Mouse (Mus musculus): ENCODE measurements around the gene Tenm2. TPM values are rescaled to one million over a fixed set of nuclear protein-coding genes. Genes with fewer than 3 reads are reported as not detected.

Gene Tenm2
- polyA plus RNA-seq, 1 experiment from 2014 or later: 1.5 TPM

GRCm38 (mm10) chr11:36452436-36452835 is 783.3 kb downstream of the Tenm2 start:
- no peak overlapping the region for H3K4me3 ChIP-seq (ENCODE audit: low read depth, low read length)
- no peaks in the 10 kb centered on the region for H3K36me3 ChIP-seq (replicated peaks; ENCODE audit: control insufficient read depth, insufficient read depth, low read depth, low read length)
- H3K27ac ChIP-seq (replicated peaks; ENCODE audit: low read depth, low read length): no peak overlapping the region
- no peaks in the 10 kb centered on the region for H3K27me3 ChIP-seq (ENCODE audit: control insufficient read depth, insufficient read depth, low read length)
- no peak for ATAC-seq (replicated peaks; ENCODE audit: insufficient number of reproducible peaks, low FRiP score, low TSS enrichment, low read depth)
- H3K4me2 ChIP-seq (ENCODE audit: low read depth, low read length): no peak overlapping the region
- no peak for DNase-seq (ENCODE audit: low spot score)
- no peaks in the 10 kb centered on the region for H3K4me1 ChIP-seq (ENCODE audit: control insufficient read depth, insufficient read depth, low read length)
- WGBS: 69% methylated on average over 9 of the region's 9 CpGs
- no peak overlapping the region for H3K9ac ChIP-seq (replicated peaks; ENCODE audit: low read length)
- no peaks in the 10 kb centered on the region for H3K9me3 ChIP-seq (replicated peaks; ENCODE audit: control insufficient read depth, low read length)

- Histone ChIP-seq H3K4me2 (ENCODE audit: low read depth, low read length) (no peak overlapping the region), H3K27ac (replicated peaks; ENCODE audit: low read depth, low read length) (no peak overlapping the region), H3K4me1 (ENCODE audit: control insufficient read depth, insufficient read depth, low read length) (no peaks in the 10 kb centered on the region), H3K9me3 (replicated peaks; ENCODE audit: control insufficient read depth, low read length) (no peaks in the 10 kb centered on the region), H3K36me3 (replicated peaks; ENCODE audit: control insufficient read depth, insufficient read depth, low read depth, low read length) (no peaks in the 10 kb centered on the region), H3K4me3 (ENCODE audit: low read depth, low read length) (no peak overlapping the region), H3K9ac (replicated peaks; ENCODE audit: low read length) (no peak overlapping the region), H3K27me3 (ENCODE audit: control insufficient read depth, insufficient read depth, low read length) (no peaks in the 10 kb centered on the region)
- DNase-seq (ENCODE audit: low spot score) (no peak), ATAC-seq (replicated peaks; ENCODE audit: insufficient number of reproducible peaks, low FRiP score, low TSS enrichment, low read depth) (no peak)
- WGBS: 91% methylated on average over 2 of the region's 2 CpGs
These were observed 789.4 kb downstream of the Tenm2 start for GRCm38 (mm10) chr11:36446351-36446750.

GRCm38 (mm10) chr11:36443821-36444220 is 791.9 kb downstream of the Tenm2 start:
- Histone ChIP-seq H3K9me3 (replicated peaks; ENCODE audit: control insufficient read depth, low read length) (no peaks in the 10 kb centered on the region), H3K9ac (replicated peaks; ENCODE audit: low read length) (no peak overlapping the region), H3K4me2 (ENCODE audit: low read depth, low read length) (no peak overlapping the region), H3K4me1 (ENCODE audit: control insufficient read depth, insufficient read depth, low read length) (no peaks in the 10 kb centered on the region), H3K4me3 (ENCODE audit: low read depth, low read length) (no peak overlapping the region), H3K27ac (replicated peaks; ENCODE audit: low read depth, low read length) (no peak overlapping the region), H3K36me3 (replicated peaks; ENCODE audit: control insufficient read depth, insufficient read depth, low read depth, low read length) (no peaks in the 10 kb centered on the region), H3K27me3 (ENCODE audit: control insufficient read depth, insufficient read depth, low read length) (no peaks in the 10 kb centered on the region)
- ATAC-seq (replicated peaks; ENCODE audit: insufficient number of reproducible peaks, low FRiP score, low TSS enrichment, low read depth) (no peak), DNase-seq (ENCODE audit: low spot score) (no peak)
- WGBS: 91% methylated on average over 7 of the region's 7 CpGs

- Histone ChIP-seq H3K27me3 (ENCODE audit: control insufficient read depth, insufficient read depth, low read length) (no peaks in the 10 kb centered on the region), H3K9me3 (replicated peaks; ENCODE audit: control insufficient read depth, low read length) (no peaks in the 10 kb centered on the region), H3K4me1 (ENCODE audit: control insufficient read depth, insufficient read depth, low read length) (no peaks in the 10 kb centered on the region), H3K9ac (replicated peaks; ENCODE audit: low read length) (no peak overlapping the region), H3K4me3 (ENCODE audit: low read depth, low read length) (no peak overlapping the region), H3K4me2 (ENCODE audit: low read depth, low read length) (no peak overlapping the region), H3K36me3 (replicated peaks; ENCODE audit: control insufficient read depth, insufficient read depth, low read depth, low read length) (no peaks in the 10 kb centered on the region), H3K27ac (replicated peaks; ENCODE audit: low read depth, low read length) (no peak overlapping the region)
- peak; percentile 38 for DNase-seq (ENCODE audit: low spot score)
- 10% methylated on average over 6 of the region's 6 CpGs for WGBS
- ATAC-seq (replicated peaks; ENCODE audit: insufficient number of reproducible peaks, low FRiP score, low TSS enrichment, low read depth): peak; percentile 44
These were observed 794.0 kb downstream of the Tenm2 start for GRCm38 (mm10) chr11:36441801-36442200.

DNA sequence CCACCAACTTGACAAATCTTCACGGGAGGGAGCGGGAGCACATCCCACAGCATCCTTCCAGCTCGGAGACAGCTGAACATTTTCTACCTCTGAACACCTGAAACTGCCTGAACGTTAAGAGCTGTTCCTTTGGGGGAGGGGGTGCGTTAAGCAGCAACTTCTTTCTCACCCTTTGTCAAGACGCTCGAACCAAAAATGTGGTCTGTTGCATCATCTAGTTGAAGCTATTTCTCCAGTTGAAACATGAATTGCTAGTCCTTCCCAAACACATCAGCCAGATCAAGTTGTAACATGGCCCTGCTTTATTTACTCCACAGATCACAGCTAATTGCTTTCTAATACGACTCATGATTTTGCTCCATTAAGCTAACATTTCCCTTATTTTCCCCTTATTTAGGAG is 799.5 kb downstream of the Tenm2 start:
- no peaks in the 10 kb centered on the region for H3K4me1 ChIP-seq (ENCODE audit: control insufficient read depth, insufficient read depth, low read length)
- H3K9ac ChIP-seq (replicated peaks; ENCODE audit: low read length): no peak overlapping the region
- H3K27ac ChIP-seq (replicated peaks; ENCODE audit: low read depth, low read length): no peak overlapping the region
- DNase-seq (ENCODE audit: low spot score): no peak
- H3K36me3 ChIP-seq (replicated peaks; ENCODE audit: control insufficient read depth, insufficient read depth, low read depth, low read length): no peaks in the 10 kb centered on the region
- H3K27me3 ChIP-seq (ENCODE audit: control insufficient read depth, insufficient read depth, low read length): no peaks in the 10 kb centered on the region
- H3K4me3 ChIP-seq (ENCODE audit: low read depth, low read length): no peak overlapping the region
- WGBS: 53% methylated on average over 8 of the region's 8 CpGs
- H3K4me2 ChIP-seq (ENCODE audit: low read depth, low read length): no peak overlapping the region
- no peaks in the 10 kb centered on the region for H3K9me3 ChIP-seq (replicated peaks; ENCODE audit: control insufficient read depth, low read length)
- no peak for ATAC-seq (replicated peaks; ENCODE audit: insufficient number of reproducible peaks, low FRiP score, low TSS enrichment, low read depth)

DNA sequence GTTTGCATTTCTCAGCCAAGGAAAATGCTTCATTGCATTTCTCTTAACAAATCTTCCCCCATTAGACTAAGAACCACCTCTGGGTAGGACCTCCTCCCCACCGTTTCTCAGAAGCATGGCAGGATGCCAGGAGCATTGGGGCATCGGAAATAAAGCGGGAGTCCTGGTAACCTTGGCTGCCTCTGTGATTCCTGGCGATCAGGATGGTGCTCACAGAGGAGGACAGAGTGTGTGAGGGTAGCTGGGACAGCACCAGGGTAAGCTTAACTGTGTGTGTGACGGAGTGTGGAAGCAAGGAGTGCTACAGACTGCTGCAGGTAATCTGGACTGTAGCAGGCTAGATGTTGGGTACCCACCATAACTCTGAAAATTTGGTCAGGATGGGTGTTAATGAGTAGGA is 806.8 kb downstream of the Tenm2 start:
- Histone ChIP-seq H3K27ac (replicated peaks; ENCODE audit: low read depth, low read length) (no peak overlapping the region), H3K4me2 (ENCODE audit: low read depth, low read length) (no peak overlapping the region), H3K27me3 (ENCODE audit: control insufficient read depth, insufficient read depth, low read length) (no peaks in the 10 kb centered on the region), H3K4me3 (ENCODE audit: low read depth, low read length) (no peak overlapping the region), H3K9me3 (replicated peaks; ENCODE audit: control insufficient read depth, low read length) (no peaks in the 10 kb centered on the region), H3K36me3 (replicated peaks; ENCODE audit: control insufficient read depth, insufficient read depth, low read depth, low read length) (no peaks in the 10 kb centered on the region), H3K9ac (replicated peaks; ENCODE audit: low read length) (no peak overlapping the region), H3K4me1 (ENCODE audit: control insufficient read depth, insufficient read depth, low read length) (no peaks in the 10 kb centered on the region)
- DNase-seq (ENCODE audit: low spot score) (no peak), ATAC-seq (replicated peaks; ENCODE audit: insufficient number of reproducible peaks, low FRiP score, low TSS enrichment, low read depth) (no peak)
- WGBS: 85% methylated on average over 5 of the region's 5 CpGs

DNA sequence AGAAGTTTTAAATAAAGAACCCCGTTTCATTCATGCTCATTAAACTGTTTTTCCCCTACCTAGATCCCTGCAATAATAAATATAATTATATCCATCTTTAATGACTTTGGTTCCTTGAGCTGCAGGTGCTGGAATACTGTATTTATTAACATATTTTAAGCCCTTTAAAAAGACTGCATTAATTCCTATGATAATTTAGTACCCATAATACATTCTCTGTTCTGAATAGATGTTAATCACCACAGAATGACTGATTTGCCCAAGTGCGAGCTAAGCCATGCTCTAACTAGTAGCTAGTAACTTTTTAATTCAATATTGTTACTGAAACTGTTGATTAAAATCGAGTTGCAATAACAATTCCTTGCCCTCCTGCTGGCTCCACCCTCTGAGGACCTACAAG is 810.8 kb downstream of the Tenm2 start:
- no peaks in the 10 kb centered on the region for H3K4me1 ChIP-seq (ENCODE audit: control insufficient read depth, insufficient read depth, low read length)
- no peak overlapping the region for H3K4me2 ChIP-seq (ENCODE audit: low read depth, low read length)
- WGBS: 73% methylated on average over 3 of the region's 3 CpGs
- no peak overlapping the region for H3K27ac ChIP-seq (replicated peaks; ENCODE audit: low read depth, low read length)
- no peak for DNase-seq (ENCODE audit: low spot score)
- H3K36me3 ChIP-seq (replicated peaks; ENCODE audit: control insufficient read depth, insufficient read depth, low read depth, low read length): no peaks in the 10 kb centered on the region
- H3K4me3 ChIP-seq (ENCODE audit: low read depth, low read length): no peak overlapping the region
- no peaks in the 10 kb centered on the region for H3K27me3 ChIP-seq (ENCODE audit: control insufficient read depth, insufficient read depth, low read length)
- no peaks in the 10 kb centered on the region for H3K9me3 ChIP-seq (replicated peaks; ENCODE audit: control insufficient read depth, low read length)
- ATAC-seq (replicated peaks; ENCODE audit: insufficient number of reproducible peaks, low FRiP score, low TSS enrichment, low read depth): no peak
- no peak overlapping the region for H3K9ac ChIP-seq (replicated peaks; ENCODE audit: low read length)

DNA sequence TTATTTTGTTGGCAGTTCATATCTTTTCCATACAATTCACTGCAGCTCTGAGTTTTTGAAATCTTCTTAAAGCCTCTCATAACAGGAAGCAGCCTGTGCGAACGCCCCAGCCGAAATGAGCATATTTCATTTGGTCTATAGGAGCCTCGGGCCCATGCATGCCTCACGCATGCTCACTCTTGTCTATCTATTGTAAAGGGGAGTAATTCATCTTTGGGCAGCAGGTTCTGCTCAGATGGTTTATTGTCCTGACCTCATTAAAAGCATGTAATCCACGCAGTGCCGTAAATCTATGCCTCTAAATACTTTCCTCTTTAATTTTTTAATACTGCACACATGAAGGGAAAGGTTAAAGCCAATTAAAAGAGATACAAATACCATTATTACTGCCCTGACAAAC is 815.7 kb downstream of the Tenm2 start:
- Histone ChIP-seq H3K36me3 (replicated peaks; ENCODE audit: control insufficient read depth, insufficient read depth, low read depth, low read length) (no peaks in the 10 kb centered on the region), H3K4me2 (ENCODE audit: low read depth, low read length) (no peak overlapping the region), H3K9me3 (replicated peaks; ENCODE audit: control insufficient read depth, low read length) (no peaks in the 10 kb centered on the region), H3K27me3 (ENCODE audit: control insufficient read depth, insufficient read depth, low read length) (no peaks in the 10 kb centered on the region), H3K4me3 (ENCODE audit: low read depth, low read length) (no peak overlapping the region), H3K27ac (replicated peaks; ENCODE audit: low read depth, low read length) (no peak overlapping the region), H3K9ac (replicated peaks; ENCODE audit: low read length) (no peak overlapping the region), H3K4me1 (ENCODE audit: control insufficient read depth, insufficient read depth, low read length) (no peaks in the 10 kb centered on the region)
- DNase-seq (ENCODE audit: low spot score) (no peak), ATAC-seq (replicated peaks; ENCODE audit: insufficient number of reproducible peaks, low FRiP score, low TSS enrichment, low read depth) (no peak)
- WGBS: 86% methylated on average over 7 of the region's 7 CpGs
